ENCODE assay signal across 12 mouse cellular contexts in the genomic region with DNA sequence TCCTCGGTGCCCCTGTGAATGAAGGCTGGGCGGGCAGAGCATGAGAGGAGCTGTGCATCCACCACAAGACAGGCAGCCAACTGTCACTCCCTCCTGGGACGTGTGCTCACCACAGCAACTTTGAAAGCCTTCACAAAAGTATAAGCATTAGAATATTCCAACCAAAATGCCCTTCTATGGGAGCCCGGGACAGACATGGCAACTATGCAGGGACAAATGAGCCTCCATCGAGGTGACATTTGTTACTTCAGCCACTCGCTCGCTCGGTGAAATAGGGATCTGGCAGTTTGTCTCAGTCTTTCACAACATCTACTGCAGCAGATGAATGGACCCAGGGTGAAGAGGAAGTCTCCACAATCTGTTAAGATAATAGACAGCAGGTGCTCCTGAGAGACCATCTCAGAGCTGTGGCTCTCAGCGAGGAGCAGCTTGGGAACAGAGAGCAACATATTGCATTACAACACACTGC. TPM values are rescaled to one million over a fixed set of nuclear protein-coding genes. Genes with fewer than 3 reads are reported as not detected.
DNase-seq lines count a peak whose midpoint lies in the region; ATAC-seq and TF ChIP-seq lines count a peak whose summit lies in the region.
"Had no signal": no experiment of that assay in that cellular context is flagged by ENCODE, and none has a peak within 500 bp of the region (broad histone marks: within the 10 kb centered on the region; RNA-seq: fewer than 3 reads in every experiment).

No protein-coding gene starts in this region.

- no peak for ATAC-seq in liver, postnatal 0 days
- ATAC-seq in liver, embryonic 11.5 days (replicated peaks; ENCODE audit: low FRiP score), result no peak
- ATAC-seq in forebrain, embryonic 14.5 days, result peak; percentile 68
- ATAC-seq: intestine, postnatal 0 days had no signal

- intact Hi-C loops in left cerebral cortex, postnatal 25 days (cut with DNase I), result no loop called here

- no peak for TF ChIP-seq CTCF in liver, postnatal 0 days (IDR thresholded peaks at IDR 0.05; ENCODE audit: low read depth)

- no peak overlapping the region for H3K4me2 ChIP-seq in liver, postnatal 0 days (ENCODE audit: low read depth, low read length)
- H3K4me2 ChIP-seq in liver, embryonic 11.5 days, result no peak overlapping the region
- no peak overlapping the region for H3K4me2 ChIP-seq in forebrain, embryonic 14.5 days (ENCODE audit: low read length)
- H3K4me2 ChIP-seq: limb, embryonic 12.5 days had no signal

- no peak overlapping the region for H3K4me3 ChIP-seq in liver, postnatal 0 days (ENCODE audit: low read depth, low read length)
- H3K4me3 ChIP-seq in liver, embryonic 11.5 days (ENCODE audit: low read depth, low read length), result no peak overlapping the region
- no peak overlapping the region for H3K4me3 ChIP-seq in forebrain, embryonic 14.5 days (ENCODE audit: low read depth, low read length)
- H3K4me3 ChIP-seq: limb, embryonic 12.5 days had no signal

- H3K27ac ChIP-seq in liver, postnatal 0 days (ENCODE audit: low read depth), result no peak overlapping the region
- H3K27ac ChIP-seq in liver, embryonic 11.5 days (ENCODE audit: low read depth, low read length), result no peak overlapping the region
- H3K27ac ChIP-seq in forebrain, embryonic 14.5 days (ENCODE audit: low read depth, low read length), result peak overlapping the region; percentile 22; the same call in 1 of the 2 replicates
- H3K27ac ChIP-seq: limb, embryonic 12.5 days; stomach, postnatal 0 days had no signal

- peaks cover 40% of the 10 kb centered on the region for H3K36me3 ChIP-seq in liver, postnatal 0 days (replicated peaks; ENCODE audit: insufficient read depth, low read length)
- H3K36me3 ChIP-seq in liver, embryonic 11.5 days (ENCODE audit: control insufficient read depth, insufficient read depth, low read length), result peaks cover 44% of the 10 kb centered on the region
- peaks cover 67% of the 10 kb centered on the region for H3K36me3 ChIP-seq in forebrain, embryonic 14.5 days (ENCODE audit: control insufficient read depth, insufficient read depth, low read length)

- no peaks in the 10 kb centered on the region; the same call in 1 of the 2 replicates for H3K4me1 ChIP-seq in liver, postnatal 0 days (ENCODE audit: insufficient read depth)
- H3K4me1 ChIP-seq in liver, embryonic 11.5 days (replicated peaks; ENCODE audit: control insufficient read depth, insufficient read depth, low read length), result no peaks in the 10 kb centered on the region
- H3K4me1 ChIP-seq in forebrain, embryonic 14.5 days (ENCODE audit: control insufficient read depth, insufficient read depth, low read length), result peaks cover 14% of the 10 kb centered on the region
- H3K4me1 ChIP-seq: limb, embryonic 12.5 days had no signal

- WGBS in liver, postnatal 0 days (ENCODE audit: insufficient replicate concordance), result 71% methylated on average over 9 of the region's 9 CpGs
- 87% methylated on average over 9 of the region's 9 CpGs for WGBS in liver, embryonic 11.5 days
- 43% methylated on average over 9 of the region's 9 CpGs for WGBS in forebrain, embryonic 14.5 days

- TF ChIP-seq EP300 in liver, postnatal 0 days (IDR thresholded peaks at IDR 0.05; ENCODE audit: low read depth), result no peak

- peak; percentile 14 for DNase-seq in liver, postnatal 0 days
- no peak for DNase-seq in liver, embryonic 11.5 days (ENCODE audit: low spot score)
- DNase-seq in forebrain, embryonic 14.5 days (ENCODE audit: low spot score), result peak; percentile 30
- peak; percentile 35 for DNase-seq in layer of hippocampus, adult 9-10 months (ENCODE audit: low spot score)
- no peak for DNase-seq in embryo, embryonic 10.5 days (ENCODE audit: low spot score)
- DNase-seq in kidney, adult 9 months, result no peak
- DNase-seq in urinary bladder, postnatal 36 days (ENCODE audit: low spot score in 2 of 2), result no peak
- no peak for DNase-seq in left cerebral cortex, postnatal 25 days (ENCODE audit: low spot score in 2 of 2)
- DNase-seq: retina, postnatal 1 day had no signal

- no peak overlapping the region for H3K9ac ChIP-seq in liver, postnatal 0 days (replicated peaks)
- no peak overlapping the region for H3K9ac ChIP-seq in liver, embryonic 11.5 days (ENCODE audit: low read depth, low read length)
- no peak overlapping the region for H3K9ac ChIP-seq in forebrain, embryonic 14.5 days (ENCODE audit: low read length)
- H3K9ac ChIP-seq: limb, embryonic 12.5 days had no signal

- no peaks in the 10 kb centered on the region for H3K27me3 ChIP-seq in liver, postnatal 0 days (ENCODE audit: insufficient read depth, low read length)
- no peaks in the 10 kb centered on the region for H3K27me3 ChIP-seq in liver, embryonic 11.5 days (replicated peaks; ENCODE audit: control insufficient read depth, insufficient read depth, low read length)
- no peaks in the 10 kb centered on the region for H3K27me3 ChIP-seq in forebrain, embryonic 14.5 days (replicated peaks; ENCODE audit: control insufficient read depth, insufficient read depth, low read length)
- H3K27me3 ChIP-seq: limb, embryonic 12.5 days had no signal

- no peaks in the 10 kb centered on the region for H3K9me3 ChIP-seq in liver, postnatal 0 days (ENCODE audit: low read length)
- H3K9me3 ChIP-seq in liver, embryonic 11.5 days (ENCODE audit: control insufficient read depth, low read length), result no peaks in the 10 kb centered on the region
- no peaks in the 10 kb centered on the region for H3K9me3 ChIP-seq in forebrain, embryonic 14.5 days (replicated peaks; ENCODE audit: control insufficient read depth, low read length)
- H3K9me3 ChIP-seq: limb, embryonic 12.5 days had no signal

RNA-seq across cellular contexts. Expression of gene Lsm6, which starts 10.7 kb away (rescaled TPM):
- 95.8 and 97.3 TPM in 2 replicates for polyA plus RNA-seq in liver, postnatal 0 days (2015; fragmentation: Nextera tagmentation; extraction: Ambion mirVana)
- polyA plus RNA-seq in liver, embryonic 11.5 days (2014; fragmentation: Nextera tagmentation; extraction: Ambion mirVana), result 189 and 224 TPM in 2 replicates
- polyA plus RNA-seq in forebrain, embryonic 14.5 days (2014; fragmentation: Nextera tagmentation; extraction: Ambion mirVana), result 167 and 199 TPM in 2 replicates
- 10 to 100 TPM; 46.2 to 52.0 TPM for total RNA-seq in left cerebral cortex, postnatal 25 days (2021)

Comparison
In these comparisons a context has a peak if more than half of its experiments do, and no peak if none do; other contexts are left out.
1. DNase-seq: peak in liver, postnatal 0 days (single experiment), forebrain, embryonic 14.5 days (single experiment) and layer of hippocampus, adult 9-10 months (single experiment); none in liver, embryonic 11.5 days (single experiment), embryo, embryonic 10.5 days (single experiment), kidney, adult 9 months (single experiment), urinary bladder, postnatal 36 days (0 of 2) and left cerebral cortex, postnatal 25 days (0 of 2).